Mouse (Mus musculus) cerebellum, adult 2 months (tissue): ENCODE results near the gene Immp2l.

Source experiments
- CTCF ChIP-seq: fragments of 200-500 bp; IDR thresholded peaks from 2 replicates; pipeline ENCODE4 v1.5.1; 2011; ENCODE audit warnings: low read depth, mild to moderate bottlenecking, control low read depth, low read length, moderate library complexity, borderline replicate concordance; ENCODE audit not compliant: insufficient read depth
- POLR2A ChIP-seq: fragments of 200-500 bp; IDR thresholded peaks from 2 replicates; pipeline ENCODE4 v1.6.1; 2011; ENCODE audit warnings: low read length, control low read depth, borderline replicate concordance; ENCODE audit not compliant: insufficient read depth

- TF ChIP-seq CTCF (no peak), POLR2A (no peak)
Measured at GRCm38 (mm10) chr12:41170051-41170450, 146.2 kb downstream of the Immp2l start.
